Mouse (Mus musculus) cortical plate, adult 2 months (tissue): ENCODE measurements around the gene Ccdc15.

Source experiments
- CTCF ChIP-seq: fragments of 200-500 bp; IDR thresholded peaks from 2 replicates; pipeline ENCODE4 v1.5.1; 2011; ENCODE audit warnings: mild to moderate bottlenecking, control low read depth, low read length; ENCODE audit not compliant: insufficient read depth; ENCODE audit errors: extremely low read depth
- POLR2A ChIP-seq: fragments of 200-500 bp; IDR thresholded peaks from 2 replicates; pipeline ENCODE4 v1.6.1; 2011; ENCODE audit warnings: mild to moderate bottlenecking, low read length, control low read depth; ENCODE audit not compliant: insufficient read depth; ENCODE audit errors: extremely low read depth

- no peak for TF ChIP-seq POLR2A
- TF ChIP-seq CTCF = no peak
Observed at GRCm38 (mm10) chr9:37375718-37376117, 27.5 kb upstream of the Ccdc15 start.
